Mouse (Mus musculus): Measurements from ENCODE around the gene Trpc3.
"Not testable (repeated sequence)": the region's sequence is repeated elsewhere in the genome, so short reads cannot be mapped to it uniquely, and the experiment has no call there.

The Trpc3 gene

GRCm38 (mm10) chr3:36689392-36690291 lies at the start of gene Trpc3:
TSS of gene Trpc3 (minus strand) at chr3:36690167.
- peak in 1 of 2 experiments; percentile 5 for DNase-seq

- no peak for DNase-seq
These were observed 48.1 kb upstream of the Trpc3 start for GRCm38 (mm10) chr3:36738071-36738470.

- DNase-seq, result no peak
These were observed 43.1 kb upstream of the Trpc3 start for GRCm38 (mm10) chr3:36733075-36733474.

GRCm38 (mm10) chr3:36726545-36726944 lies 36.6 kb upstream of the Trpc3 start:
- no peak for DNase-seq

GRCm38 (mm10) chr3:36721850-36722249 lies 31.9 kb upstream of the Trpc3 start:
- no peak for DNase-seq

GRCm38 (mm10) chr3:36709521-36709920 lies 19.6 kb upstream of the Trpc3 start:
- DNase-seq, result no peak

GRCm38 (mm10) chr3:36690292-36690650 lies 304 bp upstream of the Trpc3 start:
- no peak for DNase-seq

GRCm38 (mm10) chr3:36688874-36689273 lies 1.1 kb downstream of the Trpc3 start:
- DNase-seq, result peak; percentile 11 to 53

- no peak for DNase-seq
These were observed 14.1 kb downstream of the Trpc3 start for GRCm38 (mm10) chr3:36675822-36676221.

- no peak for DNase-seq
These were observed 22.2 kb downstream of the Trpc3 start for GRCm38 (mm10) chr3:36667814-36668213.

GRCm38 (mm10) chr3:36645245-36645559 lies 44.8 kb downstream of the Trpc3 start:
- not testable (repeated sequence) for DNase-seq

- DNase-seq, result no peak
These were observed 45.3 kb downstream of the Trpc3 start for GRCm38 (mm10) chr3:36644554-36645244.

- no peak for DNase-seq
These were observed 46.6 kb downstream of the Trpc3 start for GRCm38 (mm10) chr3:36643354-36643753.

- no peak for DNase-seq
These were observed 47.2 kb downstream of the Trpc3 start for GRCm38 (mm10) chr3:36642736-36643135.

GRCm38 (mm10) chr3:36640787-36641186 lies 49.2 kb downstream of the Trpc3 start:
- DNase-seq, result no peak

GRCm38 (mm10) chr3:36635449-36635848 lies 54.5 kb downstream of the Trpc3 start:
- DNase-seq, result no peak

- no peak for DNase-seq
These were observed 63.2 kb downstream of the Trpc3 start for GRCm38 (mm10) chr3:36626803-36627202.

GRCm38 (mm10) chr3:36618181-36618580 lies 71.8 kb downstream of the Trpc3 start:
- no peak for DNase-seq

GRCm38 (mm10) chr3:36613908-36614255 lies 76.1 kb downstream of the Trpc3 start:
- no peak for DNase-seq

- DNase-seq, result peak; percentile 66 to 73
These were observed 76.6 kb downstream of the Trpc3 start, which contains the start of gene Bbs7 for GRCm38 (mm10) chr3:36613202-36613907. TSS of gene Bbs7 (minus strand) at chr3:36613477.

GRCm38 (mm10) chr3:36612687-36613086 lies 77.3 kb downstream of the Trpc3 start:
- no peak for DNase-seq

GRCm38 (mm10) chr3:36605894-36606783 lies 83.8 kb downstream of the Trpc3 start:
- DNase-seq, result no peak

Data from spleen, adult 18-20 months (tissue).